Mouse (Mus musculus) mouse embryonic stem cell (cell line): ENCODE measurements at regions not wholly inside any gene's neighbourhood (a gene's known extent, or its start where the extent isn't known, plus 50 kb on each side); places are given as distances from the start of the nearest gene placed in this dataset.

Experiments
- in situ Hi-C, 2 experiments: fragments of 300-500 bp; cut with MboI; formaldehyde crosslinking; loops; 1 replicate in 1 of 2; 3 replicates in 1 of 2; pipeline ENCODE4 v1.14.3; 2019 to 2020; ENCODE audit warnings: low sequenced_read_pairs in 2 of 2, low pct_unique_long_range_greater_than_20kb in 1 of 2, mixed read lengths in 1 of 2; ENCODE audit not compliant: unreplicated experiment in 1 of 2

DNA sequence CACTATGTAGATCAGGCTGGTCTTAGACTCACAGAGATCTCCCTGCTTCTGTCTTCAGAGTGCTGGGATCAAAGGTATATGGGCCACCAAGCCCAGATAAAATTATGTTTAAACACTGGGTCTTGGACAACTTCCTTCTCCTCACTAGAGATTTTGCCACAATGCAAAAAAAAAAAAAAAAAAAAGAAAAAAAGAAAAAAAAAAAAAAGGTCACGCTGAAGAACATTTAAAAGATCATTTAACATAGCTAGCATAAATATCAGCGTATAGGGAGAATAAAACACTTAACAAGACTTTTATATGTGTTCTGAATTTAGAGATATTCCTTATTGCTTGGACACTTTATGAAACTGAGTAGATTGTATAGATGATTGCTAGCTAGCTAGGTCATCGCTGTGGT, 137.1 kb upstream of the Slc38a2 start:
- in situ Hi-C loops: no loop called here

DNA sequence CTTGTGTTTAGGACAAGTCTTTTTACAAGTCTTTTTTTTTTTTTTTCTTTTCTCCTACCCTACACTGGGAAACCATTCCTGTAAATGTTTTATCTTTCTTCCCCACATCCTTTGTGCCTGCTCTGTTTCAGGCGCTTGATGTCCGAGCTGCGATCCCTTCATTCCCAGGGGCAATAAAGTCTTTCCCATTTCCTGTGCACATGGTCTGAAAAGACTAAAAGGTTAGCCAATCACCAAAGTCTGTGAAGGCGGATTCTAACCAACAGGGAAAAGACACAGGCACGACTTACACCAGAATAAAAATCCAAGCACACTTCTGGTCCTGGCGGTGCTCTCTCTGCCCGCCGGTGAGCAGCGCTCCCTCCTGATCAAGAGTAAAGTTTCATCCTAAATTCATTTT, 135.3 kb upstream of the Slc38a2 start:
- in situ Hi-C loops: no loop called here

DNA sequence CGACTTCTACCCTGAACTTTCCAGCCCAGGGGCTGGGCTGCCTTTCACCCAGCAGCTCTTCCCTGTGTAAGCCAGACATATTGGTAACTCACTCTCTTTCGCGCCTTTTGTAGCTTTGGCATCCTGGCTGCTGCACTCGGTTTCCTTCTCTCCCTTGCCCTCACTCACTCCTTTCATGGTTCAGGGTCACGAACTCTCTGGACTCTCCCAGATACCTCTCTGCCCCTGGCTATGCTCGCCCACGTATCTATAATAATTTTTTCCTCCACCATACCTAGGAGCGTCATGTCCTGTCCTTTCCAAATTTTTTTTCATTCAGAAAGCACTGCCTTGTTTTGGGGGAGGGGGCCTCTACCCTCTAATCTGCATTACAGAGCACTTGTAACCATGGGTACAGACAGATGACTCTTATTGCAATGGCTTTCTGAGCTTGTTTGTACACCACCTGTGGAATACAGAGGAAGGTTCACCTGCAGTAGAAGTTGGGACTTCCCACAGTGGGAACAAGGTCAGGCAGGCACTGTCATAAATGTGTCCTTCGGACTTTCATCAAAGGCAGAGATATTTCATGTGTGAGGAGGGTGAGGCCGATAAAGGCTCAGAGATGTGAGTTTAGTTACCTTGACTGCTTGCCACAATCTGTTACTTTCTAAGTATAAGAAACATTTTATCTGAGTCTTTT, 134.8 kb upstream of the Slc38a2 start:
- in situ Hi-C loops: no loop called here

DNA sequence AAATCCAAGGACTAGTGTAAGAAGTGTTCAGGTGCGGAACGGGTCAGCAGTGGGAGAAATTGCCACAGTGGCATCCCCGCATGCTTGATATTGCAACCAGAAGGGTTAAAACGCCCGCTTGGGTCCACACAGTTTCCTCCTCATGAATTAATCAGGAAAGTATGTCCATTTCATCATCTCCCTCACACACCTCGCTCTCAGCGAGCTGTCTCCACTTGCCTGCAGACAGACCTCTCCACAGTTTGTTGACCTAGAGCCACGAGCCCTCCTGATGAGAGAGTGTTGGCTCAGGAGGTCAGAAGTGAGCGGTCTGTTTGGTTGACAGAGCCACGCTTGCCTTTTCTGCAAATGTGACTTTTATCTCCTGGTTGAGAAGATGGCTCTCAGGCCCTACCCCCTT, 132.9 kb upstream of the Slc38a2 start:
- in situ Hi-C loops: no loop called here

DNA sequence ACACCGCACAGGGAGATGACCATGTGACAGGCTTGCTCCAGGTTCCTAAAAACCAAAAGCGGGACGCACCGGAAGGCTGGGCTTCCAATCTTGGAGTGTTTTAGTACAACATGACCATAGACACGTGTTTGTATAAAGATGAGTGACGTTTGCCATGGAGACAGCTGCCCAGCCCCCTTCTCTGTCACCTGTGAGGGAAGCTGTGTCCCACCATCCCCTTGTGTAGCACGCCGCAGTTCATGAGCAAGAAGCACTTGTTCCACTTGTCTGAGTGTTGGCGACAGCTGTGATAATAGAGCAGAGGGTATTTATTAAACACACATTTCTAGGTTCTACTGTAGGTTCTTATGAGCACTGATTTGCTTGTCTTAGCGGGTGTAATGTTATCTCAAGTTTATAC, 131.7 kb upstream of the Slc38a2 start:
- in situ Hi-C loops: no loop called here

DNA sequence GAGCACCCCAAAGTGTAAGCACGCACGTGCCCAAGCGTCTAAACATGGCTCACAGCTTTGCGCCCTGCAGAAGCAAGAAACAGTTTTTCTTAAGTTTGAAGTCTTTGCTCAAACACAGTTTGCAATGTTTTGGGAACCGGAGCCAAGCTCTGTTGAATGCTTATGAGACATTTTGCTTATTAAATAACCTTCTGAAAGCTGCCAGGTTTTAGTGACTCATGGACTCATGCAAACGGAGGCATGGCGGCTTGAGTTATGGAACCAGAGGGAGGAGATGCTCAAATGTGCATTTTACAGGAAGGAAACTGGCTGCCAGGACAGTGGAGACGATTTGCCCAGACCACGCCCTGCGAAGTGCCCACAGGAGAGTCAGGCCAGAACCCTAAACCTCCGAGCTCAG, 131.0 kb upstream of the Slc38a2 start:
- in situ Hi-C loops: no loop called here

DNA sequence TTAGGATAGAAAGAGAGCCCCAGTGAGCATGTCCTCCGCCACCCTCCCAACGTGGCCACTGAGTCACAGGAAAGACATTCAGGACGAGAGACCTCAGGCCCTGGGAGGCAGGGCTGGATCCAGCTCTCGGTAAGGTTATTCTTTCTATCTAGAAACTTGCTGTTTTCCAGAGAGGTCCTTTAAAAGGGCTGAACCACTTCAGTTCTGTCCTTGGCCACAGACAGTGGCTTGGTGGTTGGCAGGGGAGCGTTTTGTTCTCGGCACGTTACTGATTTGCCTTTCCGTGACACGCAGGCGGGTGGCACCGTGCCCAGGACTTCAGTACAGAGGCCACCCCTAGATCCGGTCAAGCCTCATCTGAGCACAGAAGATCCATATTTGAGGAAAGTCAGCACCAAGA, 130.4 kb upstream of the Slc38a2 start:
- in situ Hi-C loops: no loop called here

DNA sequence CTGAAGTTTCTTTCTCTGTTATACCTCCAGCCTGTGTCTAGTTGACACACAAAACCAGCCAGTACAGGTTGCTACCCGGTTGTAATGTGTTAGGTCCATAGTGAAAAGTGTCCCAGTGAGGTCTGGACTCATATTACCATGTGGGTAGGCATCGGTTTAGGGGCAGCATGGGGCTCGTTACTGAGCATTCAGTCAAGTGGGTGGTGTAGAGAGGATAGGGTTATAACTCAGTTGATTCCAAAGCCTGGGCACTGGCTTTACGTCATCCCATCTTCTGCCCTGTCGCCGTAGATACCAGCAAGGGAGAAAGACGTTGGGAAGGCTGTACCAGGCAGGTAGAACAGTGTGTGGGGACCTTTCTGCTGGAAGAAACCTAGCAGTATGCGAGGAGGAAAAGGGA, 129.2 kb upstream of the Slc38a2 start:
- in situ Hi-C loops: no loop called here

DNA sequence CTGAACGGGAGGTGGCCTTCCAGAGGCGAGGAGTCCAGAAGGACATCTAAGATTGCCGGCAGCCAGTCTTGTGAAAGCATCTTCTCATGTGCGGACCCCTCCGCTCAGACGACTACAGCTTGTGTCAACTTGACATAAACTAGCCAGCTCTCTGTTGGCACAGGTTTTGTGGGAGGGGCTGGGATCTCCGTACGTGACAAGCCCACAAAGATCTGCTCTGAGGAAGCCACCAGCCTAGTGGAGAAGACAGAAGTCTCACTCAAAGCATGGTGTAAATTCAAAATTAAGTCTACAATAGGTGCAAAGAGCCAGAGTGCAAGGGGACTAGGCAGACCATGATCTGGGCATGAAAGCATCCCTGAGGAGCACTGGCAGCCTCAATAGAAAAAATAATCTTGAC, 128.4 kb upstream of the Slc38a2 start:
- in situ Hi-C loops: no loop called here

DNA sequence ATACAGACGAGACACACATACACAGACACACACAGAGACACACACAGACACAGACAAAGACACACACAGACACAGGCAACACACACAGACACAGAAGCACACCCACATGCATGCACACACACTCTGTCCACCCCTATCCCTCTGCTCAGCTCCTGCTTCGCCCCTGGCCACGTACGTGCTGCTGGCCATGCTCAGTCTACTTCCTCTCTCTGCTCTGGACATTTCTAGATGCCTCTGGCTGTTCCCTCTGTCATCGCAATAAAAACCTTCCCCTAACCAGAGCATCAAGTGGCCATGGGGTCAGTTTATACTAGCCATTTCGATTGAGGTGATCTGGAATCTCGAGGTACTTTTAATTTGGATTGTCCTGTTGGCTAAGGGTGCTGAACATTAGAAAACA, 118.9 kb upstream of the Slc38a2 start:
- in situ Hi-C loops: no loop called here

DNA sequence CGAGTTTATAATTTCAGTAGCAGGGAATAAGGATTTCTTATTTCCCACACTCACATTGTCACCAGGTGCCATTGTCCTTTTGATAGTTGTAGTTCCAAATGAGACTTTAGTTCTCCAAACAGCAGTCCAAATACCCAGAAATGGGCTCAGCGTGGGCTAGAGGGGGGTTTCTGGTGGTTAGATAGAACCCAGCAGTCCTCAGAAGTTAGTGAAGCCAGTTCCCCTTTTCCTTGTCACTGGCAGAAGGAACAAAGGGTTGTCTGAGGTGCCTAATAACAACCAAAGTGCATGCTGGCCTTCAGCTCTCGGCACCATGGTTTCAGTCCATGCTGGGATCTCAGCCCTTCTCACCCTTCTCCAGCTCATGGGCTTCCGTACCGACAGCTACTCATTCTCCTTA, 118.1 kb upstream of the Slc38a2 start:
- in situ Hi-C loops: no loop called here

DNA sequence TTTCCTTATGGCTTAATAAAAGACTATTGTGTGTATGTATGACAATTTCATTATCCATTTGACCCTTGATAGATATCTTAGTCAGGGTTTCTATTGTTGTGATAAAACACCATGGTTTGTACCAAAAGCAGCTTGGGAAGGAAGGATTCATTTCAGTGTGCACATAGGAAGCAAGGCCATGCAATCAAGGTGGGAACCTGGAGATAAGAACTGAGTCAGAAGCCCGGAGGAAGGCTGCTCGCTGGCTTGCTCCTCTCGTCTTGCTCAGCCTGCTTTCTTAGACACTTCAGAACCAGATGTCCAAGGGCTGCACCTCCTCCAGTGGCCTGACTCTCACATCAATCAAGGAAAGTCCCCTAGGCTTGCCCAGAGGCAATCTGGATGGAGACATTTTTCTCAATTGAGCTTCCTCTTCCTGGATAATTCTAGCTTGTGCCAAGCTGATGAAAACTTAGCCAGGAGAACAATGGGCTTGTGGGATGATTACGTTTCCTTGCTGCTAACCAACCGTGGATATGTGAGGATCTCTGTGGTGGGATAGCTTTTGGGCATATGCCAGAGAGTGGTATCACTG, 117.6 kb upstream of the Slc38a2 start:
- in situ Hi-C loops: no loop called here

DNA sequence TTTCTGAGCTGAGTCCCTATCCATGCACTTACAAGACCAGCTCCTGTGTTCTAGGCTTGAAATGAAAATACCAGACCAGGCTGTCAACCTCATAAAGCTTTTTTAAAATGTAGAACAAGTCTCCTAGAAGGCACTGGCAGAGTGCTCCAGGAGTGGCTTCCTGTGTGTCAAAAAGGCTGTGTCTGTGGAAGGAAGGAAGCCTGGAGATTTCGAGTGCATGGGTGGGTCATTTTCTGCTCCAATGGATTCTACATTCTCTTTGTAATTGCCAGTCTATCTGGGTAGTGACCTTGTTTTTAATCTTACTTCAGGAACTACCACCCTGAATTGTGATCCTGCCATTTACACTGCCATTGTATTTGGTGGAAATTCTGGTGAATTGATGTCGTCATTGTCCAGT, 113.9 kb upstream of the Slc38a2 start:
- in situ Hi-C loops: no loop called here

DNA sequence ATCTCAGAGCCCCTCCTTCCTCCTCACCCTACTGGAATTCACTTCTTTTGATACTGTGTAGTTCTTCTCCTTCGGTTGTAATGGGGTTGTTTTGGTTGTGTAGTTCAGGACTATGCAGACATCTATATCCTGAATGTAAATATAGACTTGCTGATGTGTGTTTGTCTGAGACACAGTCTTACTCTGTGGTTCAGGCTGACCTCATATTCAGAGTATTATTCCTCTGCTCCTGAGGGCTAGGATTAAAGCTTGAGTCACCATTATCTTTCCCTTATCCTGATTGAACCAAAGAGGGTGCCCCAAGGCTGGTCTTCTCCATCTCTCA, 103.2 kb upstream of the Slc38a2 start:
- in situ Hi-C loops: no loop called here

DNA sequence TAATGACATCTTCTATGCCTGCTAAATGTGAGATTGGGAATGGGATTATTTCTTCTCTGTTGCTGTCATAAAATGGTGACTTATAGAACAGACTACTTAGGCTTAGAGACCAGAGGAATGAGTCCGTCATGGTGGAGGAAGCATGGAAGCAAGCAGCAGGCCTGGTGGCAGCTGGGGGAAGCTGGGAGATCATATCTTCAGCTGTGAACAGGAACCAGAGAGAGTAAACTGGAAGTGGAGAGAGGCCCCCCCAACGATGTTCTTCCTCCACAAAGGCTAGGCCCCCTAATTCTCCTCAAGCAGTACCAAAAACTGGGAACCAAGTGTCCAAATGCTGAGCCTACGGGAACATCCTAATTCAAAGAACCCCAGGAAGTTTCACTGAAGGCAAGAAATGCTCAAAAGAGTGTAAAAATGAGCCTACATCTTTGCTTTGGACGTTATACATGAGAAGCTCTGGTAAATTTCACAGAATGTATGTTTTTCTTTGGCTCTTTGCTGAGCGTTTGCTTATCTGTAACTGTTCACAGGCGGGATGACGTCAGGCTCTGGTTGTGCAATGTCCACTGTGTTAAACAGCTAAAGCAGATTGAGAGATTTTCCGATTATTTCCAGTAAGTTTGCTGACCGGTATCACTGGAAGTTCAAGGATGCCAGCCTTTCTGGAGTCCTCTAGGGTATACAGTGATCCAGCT, 102.7 kb upstream of the Slc38a2 start:
- in situ Hi-C loops: no loop called here

DNA sequence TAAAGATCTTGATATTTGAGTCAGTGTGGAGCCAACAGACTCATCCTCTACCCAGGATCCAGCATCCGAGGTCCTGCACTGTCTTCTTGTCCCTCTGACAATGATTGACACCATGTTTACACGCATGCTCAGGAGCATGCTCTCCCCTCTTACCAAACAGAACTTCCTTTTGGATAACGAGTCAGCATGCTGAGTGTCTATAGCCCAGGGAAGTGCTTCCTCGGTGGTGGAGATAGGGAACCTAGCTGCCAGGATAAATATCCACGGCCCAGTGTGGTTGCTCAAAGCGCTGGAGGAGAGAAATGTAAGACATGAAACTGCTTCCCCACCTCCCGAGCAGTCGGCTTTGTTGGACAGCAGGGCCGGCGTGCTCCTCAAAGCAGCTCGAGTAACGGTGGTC, 99.7 kb upstream of the Slc38a2 start:
- in situ Hi-C loops: no loop called here

DNA sequence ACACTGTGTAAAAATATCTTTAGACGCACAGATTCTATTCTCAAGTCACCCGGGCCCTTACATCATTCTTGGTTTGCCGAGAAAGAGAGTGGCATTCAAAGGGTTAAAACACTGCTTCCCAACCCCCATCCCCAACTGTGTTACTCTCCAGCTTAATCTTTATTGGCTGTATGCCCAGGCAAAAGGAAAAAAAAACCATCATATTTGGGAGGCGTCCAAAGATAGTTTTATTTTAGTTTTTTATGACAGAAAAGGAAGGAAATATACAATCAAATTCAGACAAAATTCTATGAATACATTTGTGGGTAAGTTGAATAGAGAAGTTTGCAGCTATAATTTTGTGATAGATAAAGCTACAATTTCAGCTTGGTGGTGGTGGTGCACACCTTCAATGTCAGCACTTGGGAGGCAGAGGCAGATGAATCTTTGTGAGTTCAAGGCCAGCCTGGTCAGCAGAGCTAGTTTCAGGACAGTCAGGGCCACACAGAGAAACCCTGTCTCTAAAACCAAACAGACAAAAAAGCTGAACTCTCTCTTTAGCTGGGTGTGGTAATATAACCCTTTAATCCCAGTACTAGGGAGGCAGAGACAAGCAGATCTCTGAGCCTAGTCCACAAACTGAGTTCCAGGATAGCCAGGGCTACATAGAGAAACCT, 98.2 kb upstream of the Slc38a2 start:
- in situ Hi-C loops: no loop called here

DNA sequence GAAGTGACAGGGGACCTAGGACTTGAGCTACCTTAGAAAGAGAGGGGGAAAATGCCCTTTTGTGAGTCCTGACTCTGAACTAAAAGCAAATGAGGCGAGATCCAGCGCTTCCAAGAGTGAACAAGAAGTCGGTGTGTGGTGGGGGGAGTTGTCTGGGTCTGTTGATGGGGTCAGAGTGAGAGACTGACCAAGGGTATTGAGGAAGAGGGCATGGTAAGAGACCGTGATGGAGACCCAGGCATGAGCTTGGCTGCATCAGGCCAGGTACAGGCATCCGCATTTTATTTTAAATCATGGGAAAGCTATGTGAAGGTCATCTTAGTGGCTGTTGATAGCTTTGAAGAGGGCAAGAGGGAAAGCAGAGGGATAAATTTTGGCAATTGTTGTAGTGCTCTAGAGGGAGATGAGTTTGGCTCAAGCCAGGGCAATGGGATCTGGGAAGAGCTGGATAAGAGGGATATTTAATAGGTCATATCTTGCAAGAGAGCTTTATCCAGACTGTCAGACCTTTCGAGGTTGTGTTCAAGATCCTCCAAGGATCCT, 94.7 kb upstream of the Slc38a2 start:
- in situ Hi-C loops: no loop called here

DNA sequence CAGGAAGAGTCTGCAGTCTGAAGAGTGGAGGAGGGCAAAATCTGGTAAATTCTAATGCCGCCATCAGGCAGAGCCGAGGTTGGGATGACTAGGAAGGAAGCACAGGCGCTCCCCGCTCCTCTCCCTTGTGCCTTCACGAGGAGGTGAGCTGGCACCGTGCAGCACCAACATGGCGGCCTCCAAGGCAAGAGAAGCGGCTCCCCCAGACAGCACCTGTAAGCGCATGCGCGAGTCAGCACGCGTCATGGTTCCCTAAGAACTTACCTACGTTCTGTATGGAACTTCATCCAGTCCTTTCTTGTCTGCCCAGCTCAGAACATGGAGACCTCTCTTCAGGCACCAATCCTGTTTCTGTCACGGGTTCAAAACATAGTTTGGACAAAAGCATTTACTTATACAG, 93.7 kb upstream of the Slc38a2 start:
- in situ Hi-C loops: no loop called here

DNA sequence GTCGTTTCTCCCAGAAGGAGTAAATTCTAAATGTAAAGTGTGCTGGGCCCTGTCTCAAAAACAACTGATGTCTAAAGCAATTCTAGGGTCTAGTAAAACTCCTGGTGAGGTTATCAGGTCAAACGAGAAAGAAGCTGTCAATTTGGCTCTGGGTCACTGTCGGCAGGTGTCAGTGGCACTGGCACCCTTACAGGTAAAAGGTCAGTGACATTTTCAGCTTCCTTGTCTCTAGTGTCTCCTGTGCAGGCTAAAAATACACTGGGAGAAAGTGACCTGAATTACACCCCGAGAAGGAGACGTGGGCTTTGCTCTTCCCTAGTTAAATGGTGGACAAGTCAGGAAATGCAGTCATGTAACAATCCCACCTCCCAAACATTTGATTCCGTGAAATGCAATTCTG, 91.8 kb upstream of the Slc38a2 start:
- in situ Hi-C loops: no loop called here
